Mouse (Mus musculus) spleen, postnatal 14 days (tissue): ENCODE measurements around the gene Prss57.
A peak's percentile ranks its signal among the peaks of the same experiment; 100 is the strongest.

Experiments
- DNase-seq, 2 experiments: peaks; one replicate each; pipeline ENCODE4 v3.0.0; 2021 to 2022; ENCODE audit warnings: low spot score in 2 of 2

Gene Prss57

GRCm38 (mm10) chr10:79755854-79756253 lies 34.9 kb downstream of the Prss57 start:
- no peak for DNase-seq

- DNase-seq = peak in 1 of 2 experiments; percentile 34
Measured at GRCm38 (mm10) chr10:79754856-79755516, 35.8 kb downstream of the Prss57 start, which contains the start of gene Fgf22. Gene Fgf22, plus strand, starts transcription at chr10:79755076.

GRCm38 (mm10) chr10:79748496-79748895 lies 42.3 kb downstream of the Prss57 start:
- DNase-seq = no peak

GRCm38 (mm10) chr10:79746774-79747151 lies 44.0 kb downstream of the Prss57 start:
- no peak for DNase-seq

- DNase-seq = peak; percentile 89 to 90
Measured at GRCm38 (mm10) chr10:79745898-79746773, 44.6 kb downstream of the Prss57 start, which contains the start of gene Polrmt. Gene Polrmt, minus strand, starts transcription at chr10:79746581.

GRCm38 (mm10) chr10:79745411-79745810 lies 45.4 kb downstream of the Prss57 start:
- DNase-seq = no peak

GRCm38 (mm10) chr10:79743650-79744365 lies 47.0 kb downstream of the Prss57 start:
- no peak for DNase-seq

GRCm38 (mm10) chr10:79743161-79743560 lies 47.6 kb downstream of the Prss57 start:
- no peak for DNase-seq

- DNase-seq = no peak
Measured at GRCm38 (mm10) chr10:79740863-79741262, 49.9 kb downstream of the Prss57 start.

GRCm38 (mm10) chr10:79739234-79739633 lies 51.5 kb downstream of the Prss57 start:
- no peak for DNase-seq

- DNase-seq = no peak
Measured at GRCm38 (mm10) chr10:79738259-79738658, 52.5 kb downstream of the Prss57 start.

GRCm38 (mm10) chr10:79736706-79737105 lies 54.1 kb downstream of the Prss57 start:
- DNase-seq = no peak

- no peak for DNase-seq
Measured at GRCm38 (mm10) chr10:79735361-79735760, 55.4 kb downstream of the Prss57 start.

GRCm38 (mm10) chr10:79733847-79734246 lies 56.9 kb downstream of the Prss57 start:
- no peak for DNase-seq

GRCm38 (mm10) chr10:79732500-79732899 lies 58.3 kb downstream of the Prss57 start:
- DNase-seq = peak in 1 of 2 experiments; percentile 53
